Mouse (Mus musculus) retina, postnatal 7 days (tissue): Measurements from ENCODE around the gene Macf1.
A peak's percentile ranks its signal among the peaks of the same experiment; 100 is the strongest.
"Not testable (repeated sequence)": the region's sequence is repeated elsewhere in the genome, so short reads cannot be mapped to it uniquely, and the experiment has no call there.

Experiments
- DNase-seq: peaks from one replicate; pipeline ENCODE4 v3.0.0-alpha.2; 2012; ENCODE audit warnings: low read depth, low spot score

The Macf1 gene

DNA sequence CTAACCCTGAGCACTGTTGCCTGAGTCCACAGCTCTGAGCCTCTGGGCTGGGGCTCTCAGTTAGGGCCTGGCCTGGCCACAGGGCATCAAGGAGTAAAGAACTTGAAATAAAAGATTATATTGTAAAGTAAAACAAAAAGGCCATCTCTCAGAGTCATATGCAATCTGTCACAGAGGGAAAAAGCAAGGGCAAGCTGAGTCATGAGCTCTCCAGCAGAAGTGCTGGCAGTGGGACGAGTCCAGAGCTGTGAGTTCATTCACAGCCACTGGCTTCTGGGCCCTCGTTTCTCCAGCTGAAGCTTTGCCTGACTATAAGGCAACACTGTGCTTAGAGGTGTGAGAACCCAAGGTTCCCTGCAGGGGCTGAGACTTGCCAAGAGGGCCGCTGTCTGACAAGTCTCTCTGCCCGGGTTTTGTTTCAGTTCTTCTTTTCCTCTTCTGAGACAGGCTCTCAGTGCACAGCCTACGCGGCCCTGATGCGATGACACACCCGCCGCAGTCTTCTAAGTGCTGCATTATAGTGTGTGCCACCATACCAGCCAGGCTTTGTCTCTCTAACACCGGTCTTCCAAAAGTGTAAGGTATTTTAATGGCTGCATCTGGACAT, 330.8 kb downstream of the Macf1 start:
- DNase-seq = no peak

DNA sequence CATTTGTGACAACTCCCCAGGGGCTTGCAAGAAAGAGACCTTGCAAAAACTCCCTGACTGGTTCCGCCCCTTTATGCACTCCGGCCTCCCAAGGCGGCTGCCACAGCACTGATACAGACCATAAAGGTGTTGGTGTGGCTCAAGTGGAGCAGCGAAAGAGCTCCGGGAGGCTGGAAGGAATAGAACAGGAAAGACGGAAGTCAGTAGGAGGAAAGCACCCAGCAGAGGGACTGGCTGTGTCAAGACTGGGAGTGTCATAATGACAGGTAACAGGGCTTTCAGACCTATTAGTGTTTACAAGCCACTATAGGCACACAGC, 340.7 kb downstream of the Macf1 start:
- DNase-seq = no peak

DNA sequence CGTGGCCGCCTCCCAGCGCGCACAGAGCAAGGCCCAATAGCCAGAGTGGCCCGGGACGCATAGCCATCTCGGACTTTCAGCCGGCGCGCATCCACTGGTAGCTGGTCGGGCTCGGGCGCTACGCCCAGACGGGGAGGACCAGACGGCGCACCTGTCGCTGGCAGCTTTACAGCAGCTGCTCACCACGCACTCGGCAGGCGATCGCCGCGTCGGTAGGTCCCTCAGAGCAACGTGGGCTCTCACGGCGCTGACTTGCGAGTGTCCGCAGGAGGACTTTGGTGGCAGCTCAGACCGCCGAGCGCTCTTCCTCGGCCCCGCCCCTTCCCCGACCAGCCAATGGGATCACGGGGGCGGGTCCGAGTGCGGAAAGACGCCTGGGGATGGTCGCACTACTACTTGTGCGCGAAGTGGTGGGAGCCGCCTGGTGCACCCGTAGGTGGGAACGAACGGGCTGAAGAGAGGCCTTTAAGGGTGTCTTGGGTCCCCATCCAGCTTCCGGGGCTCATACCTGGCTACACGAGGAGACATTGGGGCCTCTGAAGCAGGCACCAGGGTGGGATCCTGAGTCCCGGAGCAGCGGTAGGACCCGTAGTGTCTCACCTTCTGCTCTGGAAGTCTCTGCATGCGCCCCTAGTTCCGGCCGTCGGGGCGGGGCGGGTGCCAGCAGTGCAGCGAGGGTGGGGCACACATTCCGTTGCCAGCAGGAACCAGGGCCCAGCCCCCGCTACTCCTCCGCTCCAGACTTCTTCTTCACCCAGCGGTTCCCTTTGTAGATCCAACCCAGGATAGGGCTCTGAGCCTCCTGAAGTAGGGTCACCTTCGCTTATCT, 341.3 kb downstream of the Macf1 start, which contains the start of gene Bmp8a:
TSS of gene Bmp8a (minus strand) at position 611 of the 829 bp plus-strand sequence.
- DNase-seq = peak; percentile 60

DNA sequence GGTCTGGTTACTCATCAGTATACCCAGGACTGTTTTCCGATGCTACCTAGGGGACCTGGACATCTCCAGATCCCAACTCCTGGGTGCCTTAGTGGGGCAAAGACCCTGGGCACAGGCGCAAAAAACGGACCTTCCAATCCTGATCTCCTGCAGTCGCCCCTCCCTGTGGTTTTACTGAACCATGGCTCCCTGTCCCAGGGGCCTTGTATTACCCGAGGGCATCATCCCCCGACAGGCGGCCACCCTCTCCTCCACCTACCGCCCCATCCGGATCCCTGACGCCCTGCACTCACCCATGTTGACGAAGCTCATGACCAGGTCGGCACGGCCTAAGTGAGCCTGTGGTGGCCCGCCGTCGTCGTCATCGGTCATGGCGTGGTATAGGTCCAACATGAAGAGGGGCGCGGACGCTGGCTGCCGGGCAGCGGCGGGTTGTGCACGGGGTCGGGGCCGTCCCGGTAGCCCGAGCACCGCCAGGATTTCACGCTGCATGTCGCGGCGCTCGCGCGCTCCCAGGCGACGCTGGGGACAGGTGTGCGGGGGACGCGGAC, 342.0 kb downstream of the Macf1 start:
- no peak for DNase-seq

GRCm38 (mm10) chr4:123340232-123340631, 343.9 kb downstream of the Macf1 start:
- DNase-seq = no peak

- no peak for DNase-seq
Observed at GRCm38 (mm10) chr4:123337693-123338092, 346.5 kb downstream of the Macf1 start.

DNA sequence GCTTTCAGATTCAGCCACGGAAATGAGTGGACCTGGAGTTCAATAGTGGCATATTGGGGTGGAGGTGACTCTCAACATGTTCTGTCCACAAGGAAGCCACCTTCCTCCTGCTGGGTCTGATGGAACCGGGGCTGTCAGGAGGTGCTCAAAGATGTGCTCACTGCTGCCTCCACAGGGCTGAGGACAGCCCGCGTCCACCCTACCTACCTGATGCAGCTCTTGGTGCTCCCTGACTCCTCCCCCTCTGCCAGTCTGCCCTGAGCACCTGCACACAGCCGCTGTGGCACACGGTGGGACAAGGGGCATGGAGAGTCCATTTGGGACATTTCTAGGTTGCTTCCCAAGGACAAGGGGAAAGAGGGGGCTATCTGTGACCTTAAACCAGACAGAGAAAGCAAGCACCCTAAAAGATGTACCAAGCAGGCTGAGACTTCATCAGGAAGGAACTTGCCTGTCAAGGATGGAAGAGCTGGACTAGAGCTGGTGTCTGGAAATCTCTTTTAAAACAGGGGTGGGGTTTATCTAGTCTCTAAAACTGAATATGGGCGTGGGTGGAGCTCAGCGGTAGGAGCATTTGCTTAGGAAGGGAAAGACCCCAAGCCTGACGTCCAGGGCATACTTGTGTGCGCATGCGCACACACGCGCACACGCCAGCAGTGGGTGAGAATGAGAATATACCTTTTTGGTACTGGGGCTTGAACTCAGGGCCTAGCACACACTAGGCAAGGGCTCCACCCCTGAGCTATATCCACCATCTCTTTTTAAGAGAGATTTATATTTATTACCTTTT, 348.2 kb downstream of the Macf1 start:
- DNase-seq = no peak

DNA sequence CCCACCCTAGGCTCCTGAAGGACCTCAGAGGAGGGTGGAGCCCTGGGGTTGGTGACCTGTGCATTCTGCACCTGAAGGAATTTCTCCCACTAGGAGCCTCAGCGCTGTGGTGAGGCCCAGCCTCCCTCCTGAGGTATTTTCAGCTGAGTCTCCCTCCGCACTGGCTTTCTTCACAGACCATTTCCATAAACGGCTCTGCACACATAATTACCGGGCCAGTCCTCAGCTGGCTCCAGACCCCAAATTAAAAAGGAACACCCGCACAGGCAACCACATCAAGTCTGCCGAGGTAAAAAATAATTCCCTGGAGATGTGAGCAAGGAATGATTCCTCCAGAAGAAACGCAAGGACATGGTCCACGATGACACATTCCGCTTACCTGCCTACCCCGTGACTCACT, 348.9 kb downstream of the Macf1 start:
- DNase-seq = not testable (repeated sequence)

GRCm38 (mm10) chr4:123334177-123334576, 350.0 kb downstream of the Macf1 start:
- DNase-seq = no peak

GRCm38 (mm10) chr4:123333151-123333550, 351.0 kb downstream of the Macf1 start:
- DNase-seq = no peak

- DNase-seq = not testable (repeated sequence)
Observed at GRCm38 (mm10) chr4:123331961-123332360, 352.2 kb downstream of the Macf1 start.

GRCm38 (mm10) chr4:123331326-123331725, 352.8 kb downstream of the Macf1 start:
- no peak for DNase-seq

- no peak for DNase-seq
Observed at GRCm38 (mm10) chr4:123328946-123329345, 355.2 kb downstream of the Macf1 start.

DNA sequence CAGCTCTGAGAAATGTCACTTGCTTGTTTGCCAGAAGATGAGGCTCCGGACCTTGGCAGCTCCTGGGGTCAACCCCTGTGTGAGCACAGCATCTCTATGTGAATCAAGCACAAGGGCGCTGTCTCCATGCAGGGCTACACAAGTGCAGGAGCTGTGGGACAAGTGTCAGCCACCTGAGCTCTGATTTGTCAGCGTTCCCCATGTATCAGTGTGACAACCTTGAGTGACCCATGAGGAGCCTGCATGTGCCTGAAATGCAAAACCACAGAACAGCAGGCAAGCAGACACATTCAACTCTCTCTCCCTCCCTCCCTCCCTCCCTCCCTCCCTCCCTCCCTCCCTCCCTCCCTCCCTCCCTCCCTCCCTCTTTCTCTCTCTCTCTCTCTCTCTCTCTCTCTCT, 356.5 kb downstream of the Macf1 start:
- DNase-seq = no peak

DNA sequence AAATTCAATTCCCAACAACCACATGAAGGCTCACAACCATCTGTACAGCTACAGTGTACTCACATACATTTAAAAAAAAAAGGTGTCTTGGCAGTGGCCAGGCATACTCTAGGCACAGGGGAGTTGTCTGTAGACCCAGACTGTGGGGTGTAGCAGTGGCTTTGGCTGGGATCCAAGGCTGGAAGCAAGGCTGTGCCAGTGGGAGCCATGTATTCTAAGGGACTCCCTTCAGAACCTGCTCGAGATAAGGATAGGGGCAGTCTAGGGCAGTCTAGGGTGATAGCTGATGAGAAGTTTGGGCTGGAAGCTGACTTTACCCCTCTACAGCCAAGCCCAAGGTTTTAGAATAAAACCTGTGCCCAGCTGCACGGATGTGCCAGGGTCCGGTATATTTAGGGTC, 358.1 kb downstream of the Macf1 start:
- DNase-seq = no peak

GRCm38 (mm10) chr4:123323534-123323933, 360.6 kb downstream of the Macf1 start, which contains the start of gene Oxct2a:
Gene Oxct2a (minus strand): TSS chr4:123323634.
- DNase-seq = no peak

DNA sequence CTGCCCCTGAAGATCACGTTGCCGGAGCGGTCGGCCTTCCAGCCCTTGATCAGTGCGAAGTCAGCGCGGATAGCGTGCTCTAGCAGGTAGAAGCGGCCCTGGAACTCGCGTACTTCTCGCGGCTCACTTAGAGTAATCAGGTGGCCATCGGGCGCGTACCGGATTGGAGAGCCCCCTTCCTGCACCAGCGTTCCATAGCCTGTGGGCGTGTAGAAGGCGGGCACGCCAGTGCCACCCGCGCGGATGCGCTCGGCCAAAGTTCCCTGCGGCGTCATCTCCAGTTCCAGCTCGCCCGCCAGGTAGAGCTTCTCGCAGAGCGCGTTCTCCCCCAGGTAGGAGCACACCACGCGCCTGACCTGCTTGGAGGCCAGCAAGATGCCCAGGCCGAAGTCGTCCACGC, 361.2 kb downstream of the Macf1 start:
- DNase-seq = not testable (repeated sequence)

DNA sequence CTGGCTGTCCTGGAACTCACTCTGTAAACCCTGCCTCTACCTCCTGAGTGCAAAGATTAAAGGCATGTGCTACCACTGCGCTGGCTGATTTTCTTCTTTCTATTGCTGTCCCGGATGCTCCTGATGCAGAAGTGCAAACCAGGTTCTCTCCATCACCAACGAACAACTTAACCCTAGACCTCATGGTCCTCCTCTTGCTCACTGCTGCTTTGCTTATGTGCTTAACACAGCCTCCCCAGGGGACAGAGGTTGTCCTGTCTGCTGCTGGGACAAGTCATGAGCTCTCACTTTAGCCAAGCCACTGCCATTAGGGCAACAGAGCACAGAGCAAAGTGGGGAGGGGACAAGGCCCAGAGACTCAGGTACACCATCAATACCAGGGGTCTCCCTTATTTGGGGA, 369.7 kb downstream of the Macf1 start:
- DNase-seq = no peak

DNA sequence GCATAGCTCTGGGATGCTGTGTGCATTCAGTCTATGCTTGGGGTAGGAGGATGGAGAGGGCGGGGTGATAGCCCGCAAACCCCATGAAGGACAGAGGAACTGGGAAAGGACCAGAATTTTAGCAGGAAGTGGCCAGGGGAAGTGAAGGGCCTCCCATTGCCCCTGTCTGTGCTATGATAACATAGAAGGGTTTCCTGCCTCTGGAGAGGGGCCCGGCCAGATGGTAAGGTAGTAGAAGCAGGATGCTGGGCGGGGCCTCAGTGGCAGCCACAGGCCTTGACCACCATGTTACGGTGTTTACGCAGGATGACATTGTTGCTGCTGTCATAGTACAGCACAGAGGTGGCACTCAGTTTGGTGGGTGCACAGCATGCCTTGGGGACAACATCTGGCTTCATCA, 371.1 kb downstream of the Macf1 start:
- DNase-seq = no peak

DNA sequence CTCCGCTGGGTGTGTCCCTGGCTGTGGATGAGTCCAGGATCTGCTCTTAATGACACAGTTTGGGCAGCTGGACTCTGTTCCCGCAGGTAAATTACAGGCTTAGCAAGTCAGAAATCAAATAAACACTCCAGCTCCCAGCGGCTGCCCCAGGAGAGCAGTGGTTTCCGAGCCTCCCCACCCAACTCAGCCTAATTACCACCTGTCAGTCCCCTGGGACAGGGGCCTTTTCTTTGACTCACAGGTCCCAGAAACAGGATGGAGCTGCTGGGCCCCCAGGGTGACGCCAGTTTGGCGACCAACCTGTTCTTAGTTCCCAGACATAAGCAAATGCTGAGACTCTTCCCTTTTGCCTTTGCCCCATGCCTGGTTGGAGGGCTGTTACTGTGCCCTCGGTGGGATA, 372.3 kb downstream of the Macf1 start:
- no peak for DNase-seq

GRCm38 (mm10) chr4:123308292-123308691, 375.9 kb downstream of the Macf1 start:
- DNase-seq = no peak

DNA sequence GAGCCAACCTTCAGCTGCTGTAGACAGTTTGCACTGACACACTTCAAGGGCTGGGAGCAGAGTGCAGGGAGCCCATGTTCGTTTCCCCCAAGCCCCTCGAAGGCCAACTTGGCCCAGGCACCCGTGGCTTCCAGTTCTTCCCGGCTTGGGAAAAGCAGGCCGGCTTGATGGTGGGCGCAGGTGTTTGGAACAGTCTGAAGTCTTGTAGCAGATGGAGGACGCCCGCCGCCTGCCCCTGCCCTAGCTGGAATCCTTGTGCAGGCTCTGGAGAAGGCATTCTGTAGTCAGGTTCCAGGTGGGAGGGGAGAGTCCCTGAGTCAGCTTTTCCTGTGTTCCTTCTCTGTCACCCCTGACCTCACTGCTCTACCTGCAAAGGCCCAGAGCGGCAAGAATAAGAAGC, 377.2 kb downstream of the Macf1 start:
- no peak for DNase-seq
